Mouse (Mus musculus): ENCODE data around the gene Snph. TPM values are rescaled to one million over a fixed set of nuclear protein-coding genes. Genes with fewer than 3 reads are reported as not detected.

Snph gene
- total and polyA plus RNA-seq, 3 experiments = not detected

- Histone ChIP-seq H3K9ac (ENCODE audit: control insufficient read depth, low read depth, low read length, poor library complexity, severe bottlenecking) (no peak overlapping the region), H3K36me3 (ENCODE audit: control insufficient read depth in 1 of 2, insufficient read depth in 2 of 2, low read length in 2 of 2) (no peaks in the 10 kb centered on the region), H3K27ac (ENCODE audit: control insufficient read depth, low read depth, low read length) (no peak overlapping the region), H3K27me3 (ENCODE audit: control insufficient read depth in 1 of 2, insufficient read depth in 2 of 2, low read length in 2 of 2) (no peaks in the 10 kb centered on the region), H3K4me3 (ENCODE audit: control insufficient read depth in 1 of 2, insufficient read depth in 1 of 2, low read depth in 2 of 2, low read length in 2 of 2) (no peak overlapping the region), H3K4me1 (ENCODE audit: control insufficient read depth in 1 of 2, insufficient read depth in 2 of 2, low read length in 2 of 2) (no peaks in the 10 kb centered on the region; a peak in 1 of 4 replicates), H3K9me3 (replicated peaks; ENCODE audit: insufficient read depth, low read length) (no peaks in the 10 kb centered on the region), H3K79me2 (ENCODE audit: control insufficient read depth, insufficient read depth, low read length, poor library complexity) (no peaks in the 10 kb centered on the region)
- peak; percentile 76 for DNase-seq (ENCODE audit: low read depth, low spot score)
- TF ChIP-seq ETS1 (IDR thresholded peaks at IDR 0.05; ENCODE audit: low read depth, low read length) (0 out of 2 replicates have a peak, but pooled peaks have one; percentile 16), NRF1 (IDR thresholded peaks at IDR 0.05; ENCODE audit: insufficient read depth, low read depth, low read length, poor library complexity, severe bottlenecking) (no peak)
Observed at GRCm38 (mm10) chr2:151587306-151587705, 45.1 kb downstream of the Snph start.

GRCm38 (mm10) chr2:151586807-151587206 lies 45.6 kb downstream of the Snph start:
- Histone ChIP-seq H3K79me2 (ENCODE audit: control insufficient read depth, insufficient read depth, low read length, poor library complexity) (no peaks in the 10 kb centered on the region), H3K4me1 (ENCODE audit: control insufficient read depth in 1 of 2, insufficient read depth in 2 of 2, low read length in 2 of 2) (no peaks in the 10 kb centered on the region; a peak in 1 of 4 replicates), H3K27ac (ENCODE audit: control insufficient read depth, low read depth, low read length) (no peak overlapping the region), H3K27me3 (ENCODE audit: control insufficient read depth in 1 of 2, insufficient read depth in 2 of 2, low read length in 2 of 2) (no peaks in the 10 kb centered on the region), H3K9ac (ENCODE audit: control insufficient read depth, low read depth, low read length, poor library complexity, severe bottlenecking) (no peak overlapping the region), H3K4me3 (ENCODE audit: control insufficient read depth in 1 of 2, insufficient read depth in 1 of 2, low read depth in 2 of 2, low read length in 2 of 2) (no peak overlapping the region), H3K36me3 (ENCODE audit: control insufficient read depth in 1 of 2, insufficient read depth in 2 of 2, low read length in 2 of 2) (no peaks in the 10 kb centered on the region), H3K9me3 (replicated peaks; ENCODE audit: insufficient read depth, low read length) (no peaks in the 10 kb centered on the region)
- TF ChIP-seq E2F4 (IDR thresholded peaks at IDR 0.05; ENCODE audit: borderline replicate concordance, low read depth, low read length) = no peak
- no peak for TF ChIP-seq ETS1 (IDR thresholded peaks at IDR 0.05; ENCODE audit: low read depth, low read length)
- no peak for TF ChIP-seq MXI1 (IDR thresholded peaks at IDR 0.05; ENCODE audit: low read depth, low read length)
- TF ChIP-seq CHD2 (IDR thresholded peaks at IDR 0.05; ENCODE audit: low read length) = no peak
- TF ChIP-seq CTCF (IDR thresholded peaks at IDR 0.05 in 2 of 3, conservative IDR thresholded peaks at IDR 0.05 in 1 of 3; ENCODE audit: control insufficient read depth in 1 of 3, insufficient read depth in 1 of 3, low read depth in 2 of 3, low read length in 3 of 3, poor library complexity in 1 of 3, severe bottlenecking in 1 of 3) = no peak
- no peak for TF ChIP-seq SMC3 (IDR thresholded peaks at IDR 0.05; ENCODE audit: low read depth, low read length)
- TF ChIP-seq BHLHE40 (IDR thresholded peaks at IDR 0.05; ENCODE audit: borderline replicate concordance, low read depth, low read length) = no peak
- no peak for TF ChIP-seq GABPA (IDR thresholded peaks at IDR 0.05; ENCODE audit: low read depth, low read length)
- no peak for TF ChIP-seq TAL1 (IDR thresholded peaks at IDR 0.05; ENCODE audit: low read length)
- no peak for TF ChIP-seq ZMIZ1 (IDR thresholded peaks at IDR 0.05; ENCODE audit: low read depth, low read length)
- no peak for TF ChIP-seq TCF12 (IDR thresholded peaks at IDR 0.05; ENCODE audit: low read depth, low read length)
- no peak for TF ChIP-seq CHD1 (IDR thresholded peaks at IDR 0.05; ENCODE audit: low read depth, low read length)
- TF ChIP-seq EP300 (IDR thresholded peaks at IDR 0.05; ENCODE audit: low read depth in 1 of 2, low read length in 2 of 2) = no peak
- no peak for TF ChIP-seq ZNF384 (IDR thresholded peaks at IDR 0.05; ENCODE audit: low read depth, low read length)
- TF ChIP-seq KAT2A (conservative IDR thresholded peaks at IDR 0.05; ENCODE audit: low read depth, low read length) = no peak
- TF ChIP-seq ZKSCAN1 (IDR thresholded peaks at IDR 0.05; ENCODE audit: low read depth, low read length) = no peak
- no peak for DNase-seq (ENCODE audit: low read depth, low spot score)
